Mouse (Mus musculus) lung, adult 2 months (tissue): ENCODE measurements around the gene Gsg1.

Source experiments
- CTCF ChIP-seq: fragments of 200-500 bp; IDR thresholded peaks from 2 replicates; pipeline ENCODE4 v1.5.1; 2011; ENCODE audit warnings: mild to moderate bottlenecking, low read length, control low read depth; ENCODE audit not compliant: insufficient read depth
- POLR2A ChIP-seq: fragments of 200-500 bp; IDR thresholded peaks from 2 replicates; pipeline ENCODE4 v1.6.1; 2011; ENCODE audit warnings: low read depth, mild to moderate bottlenecking, control low read depth, low read length, borderline replicate concordance; ENCODE audit errors: extremely low read depth

GRCm38 (mm10) chr6:135219916-135220315, 34.2 kb downstream of the Gsg1 start:
- TF ChIP-seq POLR2A (no peak), CTCF (no peak)
